Mouse (Mus musculus): ENCODE results near the gene Nrip2.

- TF ChIP-seq CTCF (IDR thresholded peaks at IDR 0.05; ENCODE audit: low read depth) (no peak), EP300 (IDR thresholded peaks at IDR 0.05; ENCODE audit: low read depth) (no peak)
These were observed 507 bp downstream of the Nrip2 start for GRCm38 (mm10) chr6:128399421-128400185.
